ENCODE assay signal across 20 mouse cellular contexts in genomic region chr1:53839392-53839791, GRCm38 (mm10).
"Had no signal": no experiment of that assay in that cellular context is flagged by ENCODE, and none has a peak within 500 bp of the region (broad histone marks: within the 10 kb centered on the region; RNA-seq: fewer than 3 reads in every experiment).

No protein-coding gene starts in this region.

- H3K4me2 ChIP-seq: lung, embryonic 14.5 days; midbrain, embryonic 11.5 days; midbrain, embryonic 13.5 days; midbrain, embryonic 15.5 days; neural tube, embryonic 13.5 days; neural tube, embryonic 15.5 days; stomach, embryonic 15.5 days had no signal

- H3K36me3 ChIP-seq: midbrain, embryonic 13.5 days; midbrain, embryonic 15.5 days; stomach, embryonic 15.5 days had no signal

- H3K4me1 ChIP-seq: midbrain, embryonic 13.5 days; midbrain, embryonic 15.5 days; stomach, embryonic 15.5 days had no signal

- H3K27me3 ChIP-seq: megakaryocyte, embryonic 14.5 days; midbrain, embryonic 13.5 days; midbrain, embryonic 15.5 days; neural tube, embryonic 13.5 days; neural tube, embryonic 15.5 days; stomach, embryonic 15.5 days had no signal

- H3K4me3 ChIP-seq: midbrain, embryonic 13.5 days; midbrain, embryonic 15.5 days; neural tube, embryonic 13.5 days; neural tube, embryonic 15.5 days; stomach, embryonic 15.5 days had no signal

- H3K27ac ChIP-seq: liver, embryonic 14.5 days; midbrain, embryonic 13.5 days; midbrain, embryonic 15.5 days; neural tube, embryonic 13.5 days; neural tube, embryonic 15.5 days; stomach, embryonic 15.5 days; stomach, postnatal 0 days had no signal

- DNase-seq: lung, adult 18-20 months; lung, embryonic 14.5 days; lung, postnatal 10 days; lung, postnatal 4 days; retina, postnatal 1 day; right cerebral cortex, adult 18-20 months; right cerebral cortex, postnatal 25 days; right cerebral cortex, postnatal 4 days; thymus, adult 18-20 months; thymus, postnatal 14 days; thymus, postnatal 36 days had no signal
